Comparison of ENCODE assay signal across 24 mouse cellular contexts in genomic region chr15:97163971-97164370, GRCm38 (mm10).
DNase-seq lines count a peak whose midpoint lies in the region; ATAC-seq and TF ChIP-seq lines count a peak whose summit lies in the region.
"Had no signal": no experiment of that assay in that cellular context is flagged by ENCODE, and none has a peak within 500 bp of the region (broad histone marks: within the 10 kb centered on the region; RNA-seq: fewer than 3 reads in every experiment).

No protein-coding gene starts in this region.

- no peaks in the 10 kb centered on the region for H3K79me2 ChIP-seq in liver, adult 2 months (ENCODE audit: control insufficient read depth, insufficient read depth, low read length)

- 34% methylated on average over 6 of the region's 6 CpGs for WGBS in liver, adult 2 months
- 74% methylated on average over 6 of the region's 6 CpGs for WGBS in liver, embryonic 11.5 days
- WGBS in liver, embryonic 13.5 days (ENCODE audit: insufficient replicate concordance) = 64% methylated on average over 6 of the region's 6 CpGs
- 64% methylated on average over 6 of the region's 6 CpGs for WGBS in liver, postnatal 0 days (ENCODE audit: insufficient replicate concordance)

- no peaks in the 10 kb centered on the region for H3K9me3 ChIP-seq in liver, embryonic 11.5 days (ENCODE audit: control insufficient read depth, low read length)
- no peaks in the 10 kb centered on the region for H3K9me3 ChIP-seq in liver, embryonic 13.5 days (replicated peaks)
- no peaks in the 10 kb centered on the region for H3K9me3 ChIP-seq in liver, postnatal 0 days (ENCODE audit: low read length)
- H3K9me3 ChIP-seq: embryonic facial prominence, embryonic 10.5 days; embryonic facial prominence, embryonic 13.5 days; forebrain, embryonic 13.5 days; heart, embryonic 10.5 days; heart, embryonic 13.5 days; hindbrain, embryonic 12.5 days; hindbrain, embryonic 15.5 days had no signal

- TF ChIP-seq POLR2A in liver, adult 2 months (IDR thresholded peaks at IDR 0.05; ENCODE audit: extremely low read depth, insufficient read depth, low read length) = no peak

- H3K4me2 ChIP-seq in liver, embryonic 11.5 days = no peak overlapping the region
- H3K4me2 ChIP-seq in liver, embryonic 13.5 days = no peak overlapping the region
- H3K4me2 ChIP-seq in liver, postnatal 0 days (ENCODE audit: low read depth, low read length) = 0 out of 2 replicates have a peak overlapping the region, but pooled peaks have one; percentile 1
- H3K4me2 ChIP-seq: embryonic facial prominence, embryonic 13.5 days; forebrain, embryonic 13.5 days; heart, embryonic 13.5 days; hindbrain, embryonic 12.5 days; hindbrain, embryonic 15.5 days had no signal

- H3K9ac ChIP-seq in liver, adult 2 months (ENCODE audit: low read depth, low read length) = no peak overlapping the region
- H3K9ac ChIP-seq in liver, embryonic 11.5 days (ENCODE audit: low read depth, low read length) = no peak overlapping the region
- no peak overlapping the region for H3K9ac ChIP-seq in liver, embryonic 13.5 days
- no peak overlapping the region for H3K9ac ChIP-seq in liver, postnatal 0 days (replicated peaks)
- H3K9ac ChIP-seq: embryonic facial prominence, embryonic 13.5 days; forebrain, embryonic 13.5 days; heart, embryonic 13.5 days; hindbrain, embryonic 12.5 days; hindbrain, embryonic 15.5 days had no signal

- ATAC-seq in liver, embryonic 11.5 days (replicated peaks; ENCODE audit: low FRiP score) = no peak
- peak; percentile 36; the same call in 1 of the 2 replicates for ATAC-seq in liver, embryonic 13.5 days (ENCODE audit: low read depth)
- ATAC-seq in liver, postnatal 0 days = peak; percentile 52
- ATAC-seq: activated CD4-positive, CD25-positive, alpha-beta regulatory T cell, adult 4 months; forebrain, embryonic 13.5 days; forebrain, embryonic 16.5 days had no signal

- peak overlapping the region; percentile 90 for H3K27ac ChIP-seq in gastrocnemius, adult 2 months
- peak overlapping the region; percentile 2 for H3K27ac ChIP-seq in liver, adult 2 months (replicated peaks; ENCODE audit: insufficient read depth, low read depth, low read length)
- H3K27ac ChIP-seq in liver, embryonic 11.5 days (ENCODE audit: low read depth, low read length) = no peak overlapping the region
- H3K27ac ChIP-seq in liver, embryonic 13.5 days = peak overlapping the region; percentile 55
- peak overlapping the region; percentile 60 for H3K27ac ChIP-seq in liver, postnatal 0 days (ENCODE audit: low read depth)
- H3K27ac ChIP-seq: embryonic facial prominence, embryonic 10.5 days; embryonic facial prominence, embryonic 13.5 days; forebrain, embryonic 13.5 days; heart, adult 2 months; heart, embryonic 10.5 days; heart, embryonic 13.5 days; hindbrain, embryonic 12.5 days; hindbrain, embryonic 15.5 days had no signal

- TF ChIP-seq EP300 in liver, postnatal 0 days (IDR thresholded peaks at IDR 0.05; ENCODE audit: low read depth) = no peak

- H3K4me1 ChIP-seq in liver, adult 2 months (ENCODE audit: control insufficient read depth, insufficient read depth, low read length) = peaks cover 9% of the 10 kb centered on the region
- H3K4me1 ChIP-seq in liver, embryonic 11.5 days (replicated peaks; ENCODE audit: control insufficient read depth, insufficient read depth, low read length) = no peaks in the 10 kb centered on the region
- peaks cover 4% of the 10 kb centered on the region; the same call in 1 of the 2 replicates for H3K4me1 ChIP-seq in liver, embryonic 13.5 days (replicated peaks)
- H3K4me1 ChIP-seq in liver, postnatal 0 days (ENCODE audit: insufficient read depth) = no peaks in the 10 kb centered on the region
- H3K4me1 ChIP-seq: embryonic facial prominence, embryonic 10.5 days; embryonic facial prominence, embryonic 13.5 days; forebrain, embryonic 13.5 days; heart, embryonic 10.5 days; heart, embryonic 13.5 days; hindbrain, embryonic 12.5 days; hindbrain, embryonic 15.5 days had no signal

- H3K36me3 ChIP-seq in liver, adult 2 months (ENCODE audit: control insufficient read depth, insufficient read depth, low read length) = no peaks in the 10 kb centered on the region
- no peaks in the 10 kb centered on the region for H3K36me3 ChIP-seq in liver, embryonic 11.5 days (ENCODE audit: control insufficient read depth, insufficient read depth, low read length)
- no peaks in the 10 kb centered on the region for H3K36me3 ChIP-seq in liver, embryonic 13.5 days
- no peaks in the 10 kb centered on the region for H3K36me3 ChIP-seq in liver, postnatal 0 days (replicated peaks; ENCODE audit: insufficient read depth, low read length)
- H3K36me3 ChIP-seq: embryonic facial prominence, embryonic 10.5 days; embryonic facial prominence, embryonic 13.5 days; heart, embryonic 10.5 days; heart, embryonic 13.5 days; hindbrain, embryonic 12.5 days; hindbrain, embryonic 15.5 days had no signal

- H3K4me3 ChIP-seq in gastrocnemius, adult 2 months = no peak overlapping the region
- H3K4me3 ChIP-seq in liver, adult 2 months (ENCODE audit: insufficient read depth, low read depth, low read length) = no peak overlapping the region
- H3K4me3 ChIP-seq in liver, embryonic 11.5 days (ENCODE audit: low read depth, low read length) = no peak overlapping the region
- no peak overlapping the region for H3K4me3 ChIP-seq in liver, embryonic 13.5 days (replicated peaks)
- no peak overlapping the region for H3K4me3 ChIP-seq in liver, postnatal 0 days (ENCODE audit: low read depth, low read length)
- H3K4me3 ChIP-seq: embryonic facial prominence, embryonic 10.5 days; embryonic facial prominence, embryonic 13.5 days; erythroblast, embryonic 14.5 days; forebrain, embryonic 13.5 days; heart, adult 2 months; heart, embryonic 10.5 days; heart, embryonic 13.5 days; hindbrain, embryonic 12.5 days; hindbrain, embryonic 15.5 days had no signal

- DNase-seq in gastrocnemius, adult 2 months = no peak
- DNase-seq in gastrocnemius, postnatal 4 days (ENCODE audit: low spot score in 2 of 2) = no peak
- peak; percentile 98 for DNase-seq in liver, adult 2 months (ENCODE audit: extremely low read depth, low read depth, low spot score)
- DNase-seq in liver, embryonic 11.5 days (ENCODE audit: low spot score) = no peak
- DNase-seq in liver, embryonic 13.5 days = no peak
- DNase-seq in liver, postnatal 0 days = no peak
- DNase-seq in right cerebral cortex, postnatal 36 days (ENCODE audit: low spot score in 2 of 2) = no peak
- no peak for DNase-seq in urinary bladder, adult 18-20 months (ENCODE audit: low spot score in 2 of 2)
- DNase-seq: adrenal gland, postnatal 25 days; cerebellum, adult 11-12 months; cerebellum, adult 8-10 months; cerebellum, postnatal 10 days; cerebellum, postnatal 36 days had no signal

- no peak for TF ChIP-seq CTCF in gastrocnemius, adult 2 months (IDR thresholded peaks at IDR 0.05)
- no peak for TF ChIP-seq CTCF in liver, adult 2 months (IDR thresholded peaks at IDR 0.05; ENCODE audit: low read depth, low read length)
- no peak for TF ChIP-seq CTCF in liver, postnatal 0 days (IDR thresholded peaks at IDR 0.05; ENCODE audit: low read depth)

- intact Hi-C loops in gastrocnemius, adult 2 months (cut with DNase I) = no loop called here

- no peaks in the 10 kb centered on the region for H3K27me3 ChIP-seq in liver, adult 2 months (ENCODE audit: control insufficient read depth, insufficient read depth, low read length)
- no peaks in the 10 kb centered on the region for H3K27me3 ChIP-seq in liver, embryonic 11.5 days (replicated peaks; ENCODE audit: control insufficient read depth, insufficient read depth, low read length)
- H3K27me3 ChIP-seq in liver, embryonic 13.5 days = no peaks in the 10 kb centered on the region
- no peaks in the 10 kb centered on the region for H3K27me3 ChIP-seq in liver, postnatal 0 days (ENCODE audit: insufficient read depth, low read length)
- H3K27me3 ChIP-seq: embryonic facial prominence, embryonic 13.5 days; forebrain, embryonic 13.5 days; heart, embryonic 13.5 days; hindbrain, embryonic 12.5 days; hindbrain, embryonic 15.5 days had no signal
